Mouse (Mus musculus) heart, adult 2 months (tissue): ENCODE results near the gene Coq5. TPM values are rescaled to one million over a fixed set of nuclear protein-coding genes. Genes with fewer than 3 reads are reported as not detected.

Experiments used
- DNase-seq, 2 experiments: peaks; one replicate each; pipeline ENCODE4 v3.0.0; 2021
- H3K27ac ChIP-seq: fragments of 200-600 bp; 2 replicates; pipeline ENCODE4 v1.8.1; 2022
- H3K27me3 ChIP-seq: fragments of 200-500 bp; 2 replicates; pipeline ENCODE4 v1.6.1; 2012; ENCODE audit warnings: mild to moderate bottlenecking, low read length, inconsistent platforms, mixed read lengths; ENCODE audit not compliant: control insufficient read depth, insufficient read depth
- H3K36me3 ChIP-seq: fragments of 200-500 bp; 2 replicates; pipeline ENCODE4 v1.6.1; 2012; ENCODE audit warnings: low read length, inconsistent platforms; ENCODE audit not compliant: control insufficient read depth, insufficient read depth
- H3K4me1 ChIP-seq: fragments of 200-500 bp; 2 replicates; pipeline ENCODE4 v1.6.1; 2011; ENCODE audit warnings: low read length; ENCODE audit not compliant: control insufficient read depth, insufficient read depth
- H3K4me3 ChIP-seq: fragments of 200-600 bp; 2 replicates; pipeline ENCODE4 v1.8.1; 2022
- H3K79me2 ChIP-seq: fragments of 200-500 bp; replicated peaks from 2 replicates; pipeline ENCODE4 v1.6.1; 2012; ENCODE audit warnings: mild to moderate bottlenecking, inconsistent platforms, low read length, moderate library complexity, mixed read lengths; ENCODE audit not compliant: control insufficient read depth, insufficient read depth
- H3K9ac ChIP-seq: fragments of 200-500 bp; 2 replicates; pipeline ENCODE4 v1.6.1; 2012; ENCODE audit warnings: low read depth, mild to moderate bottlenecking, control low read depth, inconsistent platforms, low read length, mixed read lengths
- CTCF ChIP-seq: fragments of 200-600 bp; IDR thresholded peaks from 2 replicates; pipeline ENCODE4 v1.8.1; 2022; ENCODE audit warnings: antibody characterized with exemption, mild to moderate bottlenecking, moderate library complexity
- EP300 ChIP-seq: fragments of 200-500 bp; IDR thresholded peaks from 2 replicates; pipeline ENCODE4 v1.6.1; 2011; ENCODE audit warnings: low read depth, low read length, control low read depth; ENCODE audit not compliant: insufficient read depth
- POLR2A ChIP-seq: fragments of 200-500 bp; IDR thresholded peaks from 2 replicates; pipeline ENCODE4 v1.6.1; 2011; ENCODE audit warnings: mild to moderate bottlenecking, low read depth, low read length, control low read depth; ENCODE audit not compliant: insufficient read depth
- WGBS: fragments of 180-500 bp; shearing (Covaris S2); methylation state at CpG from one replicate; pipeline ENCODE4 v1.1.7; 2018; 5-methylcytosine and 5-hydroxymethylcytosine counted together
- intact Hi-C: fragments of 180-260 bp; cut with DNase I; formaldehyde crosslinking; loops from one replicate; pipeline ENCODE4 v1.15.1; 2025
- long read RNA-seq: library from polyadenylated mRNA; stranded (forward); transcript quantifications from one replicate; pipeline ENCODE4 v2.0.0, GENCODE M21; 2021
- polyA plus RNA-seq: library from polyadenylated mRNA; depleted of rRNA; stranded (reverse); fragments of >200 nt; gene quantifications from 2 replicates; pipeline ENCODE4 v1.2.3, GENCODE M21; 2012; rRNA removed
- total RNA-seq, 2 experiments: library from RNA; stranded (reverse); gene quantifications; 2 replicates each; pipeline ENCODE4 v1.2.3; 2021

Coq5 gene
- total RNA-seq (100 to 1,000 TPM; 140 to 146 TPM), polyA plus RNA-seq (57.1 and 84.0 TPM in 2 replicates)
- long read RNA-seq, transcript Coq5-201 (7 exons, 2,037 nt) = major isoform, 331 of 339 reads
- long read RNA-seq, partial matches to known transcripts = 2 of 339 reads
- long read RNA-seq, other reads (novel, unspliced or antisense) = 6 of 339 reads

DNA sequence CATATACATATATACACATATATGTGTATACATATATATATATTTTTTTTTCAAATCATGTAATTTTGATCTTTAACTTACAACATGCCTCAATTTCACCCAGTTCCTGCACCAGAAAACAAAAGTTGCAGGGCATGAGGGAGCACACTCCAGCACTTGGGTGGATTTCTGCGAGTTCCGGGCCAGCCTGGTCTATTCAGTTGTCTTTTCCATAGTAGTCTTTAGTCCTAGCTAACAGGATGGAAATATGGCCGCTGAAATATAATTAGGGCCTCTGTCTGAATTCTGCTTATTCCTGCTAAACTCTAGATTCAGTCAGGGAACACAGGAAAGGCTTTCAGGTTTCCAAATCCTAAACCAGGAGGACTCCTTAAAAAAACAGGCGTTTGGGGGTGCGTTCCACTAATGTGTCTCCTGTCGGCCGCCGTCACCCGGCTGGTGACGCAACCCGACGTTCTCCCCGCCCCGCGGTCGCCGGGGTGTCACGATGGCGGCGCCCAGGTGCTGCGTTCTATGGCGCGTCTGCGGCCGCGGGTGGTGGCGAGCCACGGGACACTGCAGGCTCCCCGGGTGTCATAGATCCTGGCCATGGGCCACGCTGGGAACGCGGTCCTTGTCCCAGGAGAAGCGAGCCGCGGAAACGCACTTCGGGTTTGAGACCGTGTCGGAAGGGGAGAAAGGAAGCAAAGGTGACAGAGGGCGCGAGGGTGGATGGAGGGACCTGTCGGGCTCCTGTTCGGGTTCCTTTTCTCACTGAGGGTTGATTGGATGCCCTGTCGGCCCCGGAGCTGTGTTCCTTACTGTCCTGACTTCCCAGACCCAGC is at the start of gene Coq5:
Gene Coq5 (plus strand): TSS at position 441 of the 824 bp plus-strand sequence.
- TF ChIP-seq EP300 (0 out of 2 replicates have a peak, but pooled peaks have one; percentile 17), POLR2A (peak; percentile 74), CTCF (no peak)
- Histone ChIP-seq H3K4me1 (peaks cover 4% of the 10 kb centered on the region; the same call in 1 of the 2 replicates), H3K4me3 (peak within 1 kb of the TSS; percentile 93), H3K9ac (peak within 1 kb of the TSS; percentile 95), H3K27me3 (no peaks in the 10 kb centered on the region), H3K79me2 (peaks cover 2% of the 10 kb centered on the region; the same call in 1 of the 2 replicates), H3K36me3 (no peaks in the 10 kb centered on the region), H3K27ac (peak within 1 kb of the TSS; percentile 85)
- intact Hi-C loops = loop anchor here (2.0 to 10.0 kb wide), 3 partner anchors 21 to 205 kb away; partner anchors contain the start of genes Dynll1, Gatc, Sirt4 and Triap1
- WGBS = 2% methylated on average over 45 of the region's 45 CpGs
- DNase-seq = peak; percentile 90 to 96

DNA sequence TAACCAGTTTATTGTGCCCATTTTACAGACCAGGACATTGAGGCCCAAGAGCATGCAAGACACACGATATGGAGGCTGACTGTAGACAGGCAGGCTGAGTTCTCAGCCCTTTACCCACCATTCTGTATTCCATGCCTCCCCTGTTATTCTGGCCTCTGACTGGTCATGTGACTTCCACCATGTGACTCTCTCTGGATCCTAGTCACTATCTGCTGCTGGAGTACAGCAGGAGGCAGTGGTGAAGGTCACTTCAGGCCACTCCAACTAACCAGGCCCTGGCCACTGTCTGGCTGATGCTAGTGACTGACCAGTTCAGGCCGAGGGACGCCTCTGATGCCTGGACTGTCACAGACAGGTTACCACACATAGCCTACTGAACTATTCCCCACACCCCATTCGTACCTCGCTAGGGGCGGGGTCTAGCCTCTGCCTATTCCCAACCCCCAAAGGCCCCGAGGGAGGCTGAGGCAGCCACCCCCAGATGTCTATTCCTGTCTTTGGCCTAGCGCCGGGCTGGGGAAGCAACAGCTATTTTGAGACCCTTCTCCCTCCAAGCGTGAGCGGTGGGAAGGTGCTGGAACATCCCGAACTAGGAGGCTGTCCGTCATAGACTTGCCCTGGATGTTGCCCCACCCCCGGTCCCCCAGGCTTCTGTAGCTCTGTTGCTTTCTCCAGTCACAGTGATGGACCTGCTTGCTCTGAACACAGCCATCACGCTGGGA is 48.5 kb upstream of the Coq5 start:
- H3K4me1 ChIP-seq = peaks cover 2% of the 10 kb centered on the region; the same call in 1 of the 2 replicates
- no peak overlapping the region for H3K27ac ChIP-seq
- no peaks in the 10 kb centered on the region for H3K79me2 ChIP-seq
- H3K9ac ChIP-seq = no peak overlapping the region
- no peak for TF ChIP-seq EP300
- no peak for TF ChIP-seq POLR2A
- TF ChIP-seq CTCF = no peak
- intact Hi-C loops = no loop called here
- no peak overlapping the region for H3K4me3 ChIP-seq
- H3K36me3 ChIP-seq = no peaks in the 10 kb centered on the region
- peak; percentile 31 to 43 for DNase-seq
- H3K27me3 ChIP-seq = no peaks in the 10 kb centered on the region
- 38% methylated on average over 15 of the region's 15 CpGs for WGBS

DNA sequence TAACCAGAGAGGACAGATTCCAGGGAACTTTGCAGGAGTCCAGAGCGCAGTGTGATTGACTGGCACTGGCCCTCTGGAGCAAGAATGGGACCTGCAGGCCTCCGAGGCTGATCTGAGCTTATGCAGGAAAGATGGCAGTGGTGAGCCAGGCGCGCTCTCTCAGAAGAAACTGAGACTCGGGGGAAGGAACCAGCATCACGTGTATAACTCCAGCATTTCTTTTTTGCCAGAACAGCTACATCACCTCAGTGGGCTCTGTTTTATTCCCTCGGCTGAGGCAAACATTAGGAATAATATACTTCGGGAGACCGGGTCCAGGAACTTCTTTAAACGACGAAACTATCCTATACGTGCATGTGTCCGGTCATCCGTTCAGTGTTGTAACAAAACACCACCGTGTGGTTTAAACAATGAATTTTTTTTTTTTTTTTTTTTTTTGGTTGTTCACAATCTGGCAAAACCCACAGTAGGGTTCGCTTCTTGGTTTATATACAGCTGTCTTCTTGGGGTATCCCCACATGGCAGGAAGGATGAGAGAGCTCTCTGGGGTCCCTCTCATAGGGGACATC is 47.8 kb upstream of the Coq5 start:
- H3K4me1 ChIP-seq = peaks cover 3% of the 10 kb centered on the region; the same call in 1 of the 2 replicates
- no peaks in the 10 kb centered on the region for H3K27me3 ChIP-seq
- intact Hi-C loops = no loop called here
- H3K36me3 ChIP-seq = no peaks in the 10 kb centered on the region
- no peak for TF ChIP-seq EP300
- TF ChIP-seq CTCF = 0 out of 2 replicates have a peak, but pooled peaks have one; percentile 9
- no peak for TF ChIP-seq POLR2A
- 36% methylated on average over 16 of the region's 16 CpGs for WGBS
- H3K4me3 ChIP-seq = no peak overlapping the region
- no peak overlapping the region for H3K27ac ChIP-seq
- DNase-seq = no peak
- no peak overlapping the region for H3K9ac ChIP-seq
- H3K79me2 ChIP-seq = no peaks in the 10 kb centered on the region

DNA sequence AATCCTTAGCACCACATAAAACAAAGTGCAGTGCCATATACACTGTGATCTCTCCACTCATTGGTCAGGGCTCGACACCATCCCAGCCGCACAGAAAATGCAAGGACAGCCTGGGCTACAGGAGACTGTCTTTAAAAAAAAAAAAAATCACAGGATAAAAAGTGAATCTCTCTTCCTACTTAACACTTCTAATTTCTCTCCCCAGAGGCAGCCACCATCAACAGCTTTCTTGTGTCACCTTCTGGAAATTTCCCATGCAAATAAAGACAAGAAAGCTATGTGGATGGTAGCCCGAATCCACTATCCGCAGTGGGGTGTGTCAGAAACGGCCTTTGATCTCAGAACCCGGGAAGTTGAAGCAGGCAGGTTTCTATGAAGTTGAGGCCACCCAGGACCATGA is 47.0 kb upstream of the Coq5 start:
- intact Hi-C loops = no loop called here
- H3K27me3 ChIP-seq = no peaks in the 10 kb centered on the region
- H3K27ac ChIP-seq = no peak overlapping the region
- H3K9ac ChIP-seq = no peak overlapping the region
- H3K4me3 ChIP-seq = no peak overlapping the region
- WGBS = 74% methylated on average over 6 of the region's 6 CpGs
- H3K79me2 ChIP-seq = no peaks in the 10 kb centered on the region
- peaks cover 5% of the 10 kb centered on the region; the same call in 1 of the 2 replicates for H3K4me1 ChIP-seq
- H3K36me3 ChIP-seq = no peaks in the 10 kb centered on the region
- no peak for TF ChIP-seq CTCF
- TF ChIP-seq POLR2A = no peak
- no peak for TF ChIP-seq EP300
- no peak for DNase-seq

DNA sequence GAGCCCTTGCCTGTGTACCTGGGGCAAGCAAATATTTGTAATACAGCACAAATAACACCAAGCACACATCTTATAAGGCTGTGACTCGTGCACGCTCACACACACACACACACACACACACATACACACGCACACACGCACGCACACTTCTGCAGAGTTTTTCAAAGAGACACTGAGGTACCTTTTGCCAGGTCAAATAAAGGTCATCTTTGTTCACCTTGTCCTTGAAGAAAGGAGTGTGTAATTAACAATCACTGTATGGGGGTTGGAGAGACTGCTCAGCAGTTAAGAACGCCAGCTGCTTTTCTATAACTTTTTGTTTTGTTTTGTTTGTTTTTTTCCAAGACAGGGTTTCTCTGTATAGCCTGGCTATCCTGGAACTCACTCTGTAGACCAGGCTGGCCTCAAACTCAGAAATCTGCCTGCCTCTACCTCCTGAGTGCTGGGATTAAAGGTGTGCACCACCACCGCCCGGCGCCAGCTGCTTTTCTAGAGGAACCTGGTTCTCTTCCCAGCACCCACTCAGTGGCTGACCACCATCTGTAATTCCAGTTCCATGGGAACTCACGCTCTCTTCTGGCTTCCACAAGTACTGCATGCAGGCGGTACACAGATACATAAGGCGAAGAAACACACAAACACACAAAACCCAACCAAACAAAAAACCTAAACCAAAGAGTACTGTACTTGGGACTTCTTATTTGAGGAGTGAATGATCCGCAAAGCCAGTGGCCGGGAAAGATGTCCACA is 46.3 kb upstream of the Coq5 start:
- no peaks in the 10 kb centered on the region for H3K27me3 ChIP-seq
- no peak overlapping the region for H3K4me3 ChIP-seq
- peaks cover 5% of the 10 kb centered on the region; the same call in 1 of the 2 replicates for H3K4me1 ChIP-seq
- H3K36me3 ChIP-seq = no peaks in the 10 kb centered on the region
- intact Hi-C loops = no loop called here
- no peak for DNase-seq
- no peaks in the 10 kb centered on the region for H3K79me2 ChIP-seq
- H3K27ac ChIP-seq = no peak overlapping the region
- no peak overlapping the region for H3K9ac ChIP-seq
- no peak for TF ChIP-seq EP300
- no peak for TF ChIP-seq POLR2A
- TF ChIP-seq CTCF = no peak
- 94% methylated on average over 14 of the region's 14 CpGs for WGBS
